Mouse (Mus musculus): Measurements from ENCODE around the gene Tyms. TPM values are rescaled to one million over a fixed set of nuclear protein-coding genes. Genes with fewer than 3 reads are reported as not detected.

Tyms gene
- polyA plus RNA-seq (2016; fragmentation: Nextera tagmentation; extraction: Ambion mirVana), result 294 and 321 TPM in 2 replicates

DNA sequence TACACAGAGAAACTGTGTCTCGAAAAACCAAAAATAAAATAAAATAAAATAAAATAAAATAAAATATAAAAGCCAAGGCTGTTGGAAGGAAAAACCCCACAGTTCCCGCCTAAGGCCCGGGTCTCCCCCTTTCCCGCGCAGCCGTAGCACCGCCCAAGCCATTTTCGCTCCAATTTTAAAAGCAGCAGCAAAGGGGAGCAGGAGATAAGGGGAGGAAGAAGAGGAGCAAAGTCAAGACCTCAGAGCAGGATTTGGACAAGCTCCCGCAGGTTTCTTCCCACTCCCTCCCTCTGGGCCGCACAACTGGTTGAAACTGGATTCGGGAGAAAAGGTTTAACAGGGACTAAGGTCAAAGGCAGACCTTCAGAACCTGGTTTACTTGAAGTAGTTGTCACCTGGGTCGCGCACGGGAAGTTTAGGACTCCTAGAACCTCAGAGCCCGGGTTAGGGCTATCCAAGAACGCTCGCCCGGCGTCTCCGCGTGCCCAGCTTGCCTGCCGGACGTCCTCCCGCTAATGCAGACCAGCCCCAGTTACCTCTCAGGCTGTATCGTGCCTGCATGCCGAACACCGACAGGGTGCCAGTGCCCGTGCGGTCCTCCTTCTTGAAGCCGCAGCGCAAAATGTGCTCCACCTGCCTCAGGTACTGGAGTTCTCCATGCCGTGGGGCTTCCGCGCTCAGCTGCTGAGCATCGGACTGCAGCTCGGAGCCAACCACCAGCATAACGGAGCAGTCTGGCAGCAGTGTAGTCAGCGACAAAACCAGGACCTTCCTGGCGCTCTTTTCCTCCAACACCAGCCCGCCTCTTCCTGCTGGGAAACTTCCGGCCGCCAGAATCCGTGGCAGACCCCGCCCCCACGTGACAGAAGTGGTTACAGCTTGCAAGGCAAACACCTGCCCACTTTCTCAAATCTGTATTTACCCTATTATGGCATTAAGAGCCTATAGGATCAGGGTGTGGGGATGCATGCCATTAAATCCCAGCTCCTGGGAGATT, at the start of gene Tyms:
Gene Tyms, minus strand, starts transcription at position 793 of the 997 bp plus-strand sequence.
- WGBS, result 1% methylated on average over 45 of the region's 45 CpGs
- H3K4me3 ChIP-seq, result peak within 1 kb of the TSS; percentile 86
- peak within 1 kb of the TSS; percentile 94 for H3K27ac ChIP-seq (replicated peaks)
- peaks cover 40% of the 10 kb centered on the region for H3K36me3 ChIP-seq
- no peaks in the 10 kb centered on the region for H3K9me3 ChIP-seq (replicated peaks)
- no peaks in the 10 kb centered on the region for H3K27me3 ChIP-seq (ENCODE audit: low read depth, poor library complexity, severe bottlenecking)
- DNase-seq (ENCODE audit: low spot score), result peak; percentile 88
- peaks cover 19% of the 10 kb centered on the region for H3K4me1 ChIP-seq

DNA sequence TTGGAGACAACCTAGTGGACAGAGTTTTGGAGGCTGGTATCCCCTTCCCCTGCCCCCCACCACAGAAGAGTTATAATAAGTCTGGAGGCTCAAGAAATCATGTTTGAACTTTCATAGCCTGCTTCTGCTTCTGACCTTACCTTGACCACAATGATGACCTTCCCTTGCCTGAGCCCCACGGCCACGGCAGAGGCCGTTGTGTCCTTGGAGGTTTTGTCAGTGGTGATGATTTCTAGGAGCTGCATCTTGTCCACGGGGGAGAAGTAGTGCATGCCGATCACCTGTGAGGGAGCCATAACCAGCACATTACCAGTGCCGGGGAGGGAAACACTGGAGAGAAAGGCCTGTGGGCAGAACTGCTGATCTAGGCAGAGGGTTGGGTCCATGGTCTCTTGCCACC, 49.1 kb upstream of the Tyms start:
- no peaks in the 10 kb centered on the region for H3K9me3 ChIP-seq (replicated peaks)
- no peaks in the 10 kb centered on the region for H3K27me3 ChIP-seq (ENCODE audit: low read depth, poor library complexity, severe bottlenecking)
- no peak for DNase-seq (ENCODE audit: low spot score)
- peaks cover 99% of the 10 kb centered on the region for H3K36me3 ChIP-seq
- no peak overlapping the region for H3K4me3 ChIP-seq
- no peaks in the 10 kb centered on the region for H3K4me1 ChIP-seq
- WGBS, result 96% methylated on average over 6 of the region's 6 CpGs
- no peak overlapping the region for H3K27ac ChIP-seq (replicated peaks)

- no peak overlapping the region for H3K27ac ChIP-seq (replicated peaks)
- H3K27me3 ChIP-seq (ENCODE audit: low read depth, poor library complexity, severe bottlenecking), result peaks cover 19% of the 10 kb centered on the region
- H3K4me1 ChIP-seq, result no peaks in the 10 kb centered on the region
- DNase-seq (ENCODE audit: low spot score), result no peak
- WGBS, result 90% methylated on average over 7 of the region's 7 CpGs
- H3K4me3 ChIP-seq, result no peak overlapping the region
- H3K36me3 ChIP-seq, result peaks cover 96% of the 10 kb centered on the region
- no peaks in the 10 kb centered on the region for H3K9me3 ChIP-seq (replicated peaks)
Observed at GRCm38 (mm10) chr5:30120106-30120505, 46.7 kb upstream of the Tyms start.

GRCm38 (mm10) chr5:30119163-30119562, 45.7 kb upstream of the Tyms start:
- Histone ChIP-seq H3K4me3 (no peak overlapping the region), H3K27me3 (ENCODE audit: low read depth, poor library complexity, severe bottlenecking) (peaks cover 28% of the 10 kb centered on the region), H3K9me3 (replicated peaks) (no peaks in the 10 kb centered on the region), H3K36me3 (peaks cover 86% of the 10 kb centered on the region), H3K27ac (replicated peaks) (no peak overlapping the region), H3K4me1 (peaks cover 8% of the 10 kb centered on the region)
- DNase-seq (ENCODE audit: low spot score), result no peak
- WGBS, result 82% methylated on average over 6 of the region's 6 CpGs

DNA sequence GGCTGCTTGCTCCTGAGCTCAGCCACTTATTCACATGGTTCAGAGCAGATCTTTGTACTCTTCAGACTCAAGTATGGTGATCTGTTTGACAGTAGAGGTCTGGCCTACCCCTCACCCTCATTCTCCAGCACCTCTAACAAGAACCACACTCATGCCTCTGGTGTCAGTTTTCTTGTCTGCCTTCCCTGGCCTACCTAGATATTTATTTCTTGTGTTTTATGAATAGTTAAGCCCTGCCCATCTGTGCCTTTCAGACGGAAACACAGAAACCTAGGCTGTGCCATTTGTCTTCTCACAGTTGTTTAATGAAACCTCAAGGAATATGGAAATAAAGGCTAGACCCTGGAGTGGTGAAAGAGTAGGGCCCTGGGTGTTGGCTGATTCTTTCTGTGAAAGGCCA, 44.6 kb upstream of the Tyms start:
- Histone ChIP-seq H3K27ac (replicated peaks) (no peak overlapping the region), H3K27me3 (ENCODE audit: low read depth, poor library complexity, severe bottlenecking) (peaks cover 40% of the 10 kb centered on the region), H3K4me3 (no peak overlapping the region), H3K4me1 (peaks cover 19% of the 10 kb centered on the region), H3K36me3 (peaks cover 79% of the 10 kb centered on the region), H3K9me3 (replicated peaks) (no peaks in the 10 kb centered on the region)
- no peak for DNase-seq (ENCODE audit: low spot score)
- 95% methylated on average over 1 of the region's 1 CpGs for WGBS

GRCm38 (mm10) chr5:30115718-30116117, 42.3 kb upstream of the Tyms start:
- 36% methylated on average over 10 of the region's 10 CpGs for WGBS
- H3K4me3 ChIP-seq, result no peak overlapping the region
- H3K4me1 ChIP-seq, result peaks cover 34% of the 10 kb centered on the region
- no peak overlapping the region for H3K27ac ChIP-seq (replicated peaks)
- H3K9me3 ChIP-seq (replicated peaks), result no peaks in the 10 kb centered on the region
- H3K36me3 ChIP-seq, result peaks cover 60% of the 10 kb centered on the region
- peaks cover 57% of the 10 kb centered on the region for H3K27me3 ChIP-seq (ENCODE audit: low read depth, poor library complexity, severe bottlenecking)
- no peak for DNase-seq (ENCODE audit: low spot score)

- Histone ChIP-seq H3K9me3 (replicated peaks) (no peaks in the 10 kb centered on the region), H3K36me3 (peaks cover 51% of the 10 kb centered on the region), H3K27ac (replicated peaks) (peak overlapping the region; percentile 81; the same call in 1 of the 2 replicates), H3K4me3 (peak overlapping the region; percentile 64), H3K4me1 (peaks cover 44% of the 10 kb centered on the region), H3K27me3 (ENCODE audit: low read depth, poor library complexity, severe bottlenecking) (peaks cover 60% of the 10 kb centered on the region)
- DNase-seq (ENCODE audit: low spot score), result no peak
- WGBS, result 4% methylated on average over 28 of the region's 28 CpGs
Observed at GRCm38 (mm10) chr5:30114761-30115140, 41.3 kb upstream of the Tyms start.

DNA sequence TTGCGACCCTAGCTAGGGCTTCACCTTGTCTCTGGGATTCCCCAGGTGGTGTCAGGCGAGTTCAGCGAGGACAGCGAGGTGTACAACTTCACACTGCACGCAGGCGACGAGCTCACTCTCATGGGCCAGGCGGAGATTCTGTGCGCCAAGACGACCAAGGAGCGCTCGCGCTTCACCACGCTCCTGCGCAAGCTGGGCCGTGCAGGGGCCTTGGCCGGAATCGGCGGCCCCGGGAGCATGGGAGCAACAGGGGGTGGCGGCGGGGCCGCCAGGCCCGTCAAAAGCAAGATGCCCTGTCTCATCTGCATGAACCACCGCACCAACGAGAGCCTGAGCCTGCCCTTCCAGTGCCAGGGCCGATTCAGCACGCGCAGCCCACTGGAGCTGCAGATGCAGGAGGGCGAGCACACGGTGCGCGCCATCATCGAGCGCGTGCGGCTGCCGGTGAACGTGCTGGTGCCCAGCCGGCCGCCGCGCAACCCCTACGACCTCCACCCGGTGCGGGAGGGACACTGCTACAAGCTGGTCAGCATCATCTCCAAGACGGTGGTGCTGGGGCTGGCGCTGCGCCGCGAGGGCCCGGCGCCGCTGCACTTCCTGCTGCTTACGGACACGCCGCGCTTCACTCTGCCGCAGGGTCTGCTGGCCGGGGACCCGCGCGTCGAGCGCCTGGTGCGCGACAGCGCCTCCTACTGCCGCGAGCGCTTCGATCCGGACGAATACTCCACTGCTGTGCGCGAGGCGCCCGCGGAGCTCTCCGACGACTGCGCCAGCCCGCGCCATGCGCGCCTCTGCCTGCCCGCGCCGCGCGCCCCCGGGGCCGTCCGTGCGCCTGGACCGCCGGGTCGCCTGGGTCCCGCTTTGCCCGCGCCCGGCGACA, 40.7 kb upstream of the Tyms start:
- H3K27me3 ChIP-seq (ENCODE audit: low read depth, poor library complexity, severe bottlenecking), result peaks cover 67% of the 10 kb centered on the region
- DNase-seq (ENCODE audit: low spot score), result peak; percentile 85
- 1% methylated on average over 103 of the region's 103 CpGs for WGBS
- H3K4me1 ChIP-seq, result peaks cover 50% of the 10 kb centered on the region
- peak overlapping the region; percentile 64 for H3K4me3 ChIP-seq
- H3K36me3 ChIP-seq, result peaks cover 44% of the 10 kb centered on the region
- H3K27ac ChIP-seq (replicated peaks), result peak overlapping the region; percentile 81
- H3K9me3 ChIP-seq (replicated peaks), result no peaks in the 10 kb centered on the region

DNA sequence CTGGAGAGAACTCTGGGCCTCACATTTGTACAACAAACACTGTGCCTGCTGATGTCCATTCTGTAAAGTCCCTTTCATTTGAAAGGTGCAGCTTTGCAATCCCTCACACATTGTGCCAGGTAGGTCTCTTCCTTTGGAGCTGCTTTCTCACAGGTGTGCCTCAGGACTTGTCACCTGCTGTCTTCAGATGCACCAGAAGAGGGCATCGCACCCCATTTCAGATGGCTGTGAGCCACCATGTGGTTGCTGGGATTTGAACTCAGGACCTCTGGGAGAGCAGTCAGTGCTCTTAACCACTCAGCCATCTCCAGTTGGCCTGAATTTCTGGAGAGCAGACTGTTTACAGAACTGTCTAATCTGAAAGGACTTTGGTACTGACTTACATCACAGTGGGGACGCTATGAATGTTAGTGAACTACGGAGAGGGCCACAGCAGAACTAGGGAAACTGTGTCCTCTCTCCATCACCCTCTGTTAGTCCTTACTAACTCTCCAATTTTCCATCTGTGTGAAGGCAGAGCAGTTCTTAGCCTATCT, 39.2 kb upstream of the Tyms start:
- peaks cover 29% of the 10 kb centered on the region for H3K36me3 ChIP-seq
- H3K27ac ChIP-seq (replicated peaks), result no peak overlapping the region
- H3K9me3 ChIP-seq (replicated peaks), result no peaks in the 10 kb centered on the region
- H3K27me3 ChIP-seq (ENCODE audit: low read depth, poor library complexity, severe bottlenecking), result peaks cover 82% of the 10 kb centered on the region
- peaks cover 65% of the 10 kb centered on the region for H3K4me1 ChIP-seq
- DNase-seq (ENCODE audit: low spot score), result no peak
- no peak overlapping the region for H3K4me3 ChIP-seq
- WGBS, result 81% methylated on average over 3 of the region's 3 CpGs

- Histone ChIP-seq H3K27me3 (ENCODE audit: low read depth, poor library complexity, severe bottlenecking) (peaks cover 86% of the 10 kb centered on the region), H3K27ac (replicated peaks) (peak overlapping the region; percentile 86), H3K36me3 (peaks cover 21% of the 10 kb centered on the region), H3K4me3 (peak overlapping the region; percentile 46), H3K9me3 (replicated peaks) (no peaks in the 10 kb centered on the region), H3K4me1 (peaks cover 73% of the 10 kb centered on the region)
- 69% methylated on average over 3 of the region's 3 CpGs for WGBS
- DNase-seq (ENCODE audit: low spot score), result no peak
Observed at GRCm38 (mm10) chr5:30111771-30112170, 38.4 kb upstream of the Tyms start.

- peaks cover 86% of the 10 kb centered on the region for H3K27me3 ChIP-seq (ENCODE audit: low read depth, poor library complexity, severe bottlenecking)
- peak overlapping the region; percentile 46 for H3K4me3 ChIP-seq
- H3K36me3 ChIP-seq, result peaks cover 14% of the 10 kb centered on the region
- peak; percentile 87 for DNase-seq (ENCODE audit: low spot score)
- H3K4me1 ChIP-seq, result peaks cover 80% of the 10 kb centered on the region
- H3K9me3 ChIP-seq (replicated peaks), result no peaks in the 10 kb centered on the region
- WGBS, result 1% methylated on average over 18 of the region's 18 CpGs
- H3K27ac ChIP-seq (replicated peaks), result peak overlapping the region; percentile 86
Observed at GRCm38 (mm10) chr5:30111126-30111525, 37.7 kb upstream of the Tyms start.

GRCm38 (mm10) chr5:30110371-30111060, 37.1 kb upstream of the Tyms start:
- DNase-seq (ENCODE audit: low spot score), result peak; percentile 73
- peak overlapping the region; percentile 86 for H3K27ac ChIP-seq (replicated peaks)
- H3K4me3 ChIP-seq, result peak overlapping the region; percentile 46
- no peaks in the 10 kb centered on the region for H3K9me3 ChIP-seq (replicated peaks)
- WGBS, result 1% methylated on average over 22 of the region's 22 CpGs
- 0 out of 2 replicates have a peak, but pooled peaks cover 8% of the 10 kb centered on the region for H3K36me3 ChIP-seq
- peaks cover 86% of the 10 kb centered on the region for H3K27me3 ChIP-seq (ENCODE audit: low read depth, poor library complexity, severe bottlenecking)
- H3K4me1 ChIP-seq, result peaks cover 86% of the 10 kb centered on the region
